Mouse (Mus musculus) brain, embryonic 14.5 days (tissue): ENCODE data around the gene Eif6.

Experiments
- CTCF ChIP-seq: fragments of 200-500 bp; IDR thresholded peaks from 2 replicates; pipeline ENCODE4 v1.5.1; 2012; ENCODE audit warnings: inconsistent platforms, mild to moderate bottlenecking, moderate library complexity, borderline replicate concordance; ENCODE audit not compliant: insufficient read depth, insufficient read length; ENCODE audit errors: extremely low read depth
- POLR2A ChIP-seq: fragments of 200-500 bp; IDR thresholded peaks from 2 replicates; pipeline ENCODE4 v1.6.1; 2012; ENCODE audit warnings: mild to moderate bottlenecking, inconsistent platforms, borderline replicate concordance; ENCODE audit not compliant: poor library complexity, insufficient read depth, insufficient read length, severe bottlenecking; ENCODE audit errors: extremely low read depth

GRCm38 (mm10) chr2:155852536-155852935 is 25.8 kb upstream of the Eif6 start:
- no peak for TF ChIP-seq POLR2A
- TF ChIP-seq CTCF, result no peak
